Mouse (Mus musculus): ENCODE measurements around the gene Ctnna3. TPM values are rescaled to one million over a fixed set of nuclear protein-coding genes. Genes with fewer than 3 reads are reported as not detected.

Ctnna3 gene
- polyA plus RNA-seq, 1 experiment from 2014 or later, result not detected

GRCm38 (mm10) chr10:64089680-64090460 lies 660.0 kb downstream of the Ctnna3 start, which contains the start of gene Lrrtm3:
TSS of gene Lrrtm3 (minus strand) at chr10:64090277.
- H3K27me3 ChIP-seq, result no peaks in the 10 kb centered on the region
- TF ChIP-seq CTCF (IDR thresholded peaks at IDR 0.05), result peak; percentile 62
- ChIA-PET CTCF (no interaction called here), POLR2A (no interaction called here)
- in situ Hi-C loops (cut with MboI; ENCODE audit: low pct_unique_long_range_greater_than_20kb), result loop anchor here (5.0 to 25.0 kb wide), 2 partner anchors 508 to 1672 kb away; no protein-coding TSS in a partner anchor
- DNase-seq (ENCODE audit: low read depth, low spot score) (peak; percentile 22), ATAC-seq (peak; percentile 97)

- in situ Hi-C loops (cut with MboI; ENCODE audit: low pct_unique_long_range_greater_than_20kb), result loop anchor here (25.0 kb wide), 1 partner anchor 1666 kb away; no protein-coding TSS in a partner anchor
- no peak for DNase-seq (ENCODE audit: low read depth, low spot score)
- ATAC-seq, result no peak
- CTCF ChIA-PET, result no interaction called here
- no peaks in the 10 kb centered on the region for H3K27me3 ChIP-seq
- POLR2A ChIA-PET, result no interaction called here
- peak; percentile 21 for TF ChIP-seq CTCF (IDR thresholded peaks at IDR 0.05)
Observed at GRCm38 (mm10) chr10:64096532-64096931, 666.6 kb downstream of the Ctnna3 start.

- no peak for TF ChIP-seq CTCF (IDR thresholded peaks at IDR 0.05)
- POLR2A ChIA-PET, result no interaction called here
- no peaks in the 10 kb centered on the region for H3K27me3 ChIP-seq
- ATAC-seq (no peak), DNase-seq (ENCODE audit: low read depth, low spot score) (no peak)
- CTCF ChIA-PET, result no interaction called here
- in situ Hi-C loops (cut with MboI; ENCODE audit: low pct_unique_long_range_greater_than_20kb), result no loop called here
Observed at GRCm38 (mm10) chr10:64115246-64115645, 685.3 kb downstream of the Ctnna3 start.

- CTCF ChIA-PET, result no interaction called here
- in situ Hi-C loops (cut with MboI; ENCODE audit: low pct_unique_long_range_greater_than_20kb), result no loop called here
Observed at GRCm38 (mm10) chr10:64118833-64119232, 688.9 kb downstream of the Ctnna3 start.

GRCm38 (mm10) chr10:64130397-64131150 lies 700.7 kb downstream of the Ctnna3 start:
- ChIA-PET POLR2A (no interaction called here), CTCF (no interaction called here)
- no peak for TF ChIP-seq CTCF (IDR thresholded peaks at IDR 0.05)
- no peak for DNase-seq (ENCODE audit: low read depth, low spot score)
- in situ Hi-C loops (cut with MboI; ENCODE audit: low pct_unique_long_range_greater_than_20kb), result no loop called here
- no peak for ATAC-seq
- H3K27me3 ChIP-seq, result no peaks in the 10 kb centered on the region

More at GRCm38 (mm10) chr10:64118833-64119232, 688.9 kb downstream of the Ctnna3 start:
- no peak for TF ChIP-seq CTCF (IDR thresholded peaks at IDR 0.05)
- DNase-seq (ENCODE audit: low read depth, low spot score) (no peak), ATAC-seq (no peak)
- H3K27me3 ChIP-seq, result no peaks in the 10 kb centered on the region
- POLR2A ChIA-PET, result no interaction called here

GRCm38 (mm10) chr10:64133461-64133860 lies 703.6 kb downstream of the Ctnna3 start:
- ChIA-PET POLR2A (no interaction called here), CTCF (interaction anchor here (1.6 kb wide), 1 partner anchor 22 kb away, joined by 3 read pairs; no protein-coding TSS in a partner anchor)
- in situ Hi-C loops (cut with MboI; ENCODE audit: low pct_unique_long_range_greater_than_20kb), result no loop called here
- no peak for TF ChIP-seq CTCF (IDR thresholded peaks at IDR 0.05)
- ATAC-seq, result no peak
- H3K27me3 ChIP-seq, result no peaks in the 10 kb centered on the region
- DNase-seq (ENCODE audit: low read depth, low spot score), result no peak

- in situ Hi-C loops (cut with MboI; ENCODE audit: low pct_unique_long_range_greater_than_20kb), result no loop called here
- ChIA-PET POLR2A (no interaction called here), CTCF (no interaction called here)
- TF ChIP-seq CTCF (IDR thresholded peaks at IDR 0.05), result no peak
- H3K27me3 ChIP-seq, result no peaks in the 10 kb centered on the region
- no peak for DNase-seq (ENCODE audit: low read depth, low spot score)
- ATAC-seq, result no peak
Observed at GRCm38 (mm10) chr10:64135481-64135880, 705.6 kb downstream of the Ctnna3 start.

GRCm38 (mm10) chr10:64146511-64146910 lies 716.6 kb downstream of the Ctnna3 start:
- DNase-seq (ENCODE audit: low read depth, low spot score), result no peak
- no peaks in the 10 kb centered on the region for H3K27me3 ChIP-seq
- no peak for TF ChIP-seq CTCF (IDR thresholded peaks at IDR 0.05)
- ChIA-PET CTCF (no interaction called here), POLR2A (no interaction called here)
- in situ Hi-C loops (cut with MboI; ENCODE audit: low pct_unique_long_range_greater_than_20kb), result no loop called here
- no peak for ATAC-seq

- ChIA-PET CTCF (interaction anchor here (1.2 kb wide), 1 partner anchor 11 kb away, joined by 3 read pairs; no protein-coding TSS in a partner anchor), POLR2A (no interaction called here)
- ATAC-seq (no peak), DNase-seq (ENCODE audit: low read depth, low spot score) (no peak)
- no peak for TF ChIP-seq CTCF (IDR thresholded peaks at IDR 0.05)
- H3K27me3 ChIP-seq, result no peaks in the 10 kb centered on the region
- in situ Hi-C loops (cut with MboI; ENCODE audit: low pct_unique_long_range_greater_than_20kb), result no loop called here
Observed at GRCm38 (mm10) chr10:64181696-64182095, 751.8 kb downstream of the Ctnna3 start.

- in situ Hi-C loops (cut with MboI; ENCODE audit: low pct_unique_long_range_greater_than_20kb), result no loop called here
- no peak for ATAC-seq
- ChIA-PET POLR2A (no interaction called here), CTCF (no interaction called here)
- no peaks in the 10 kb centered on the region for H3K27me3 ChIP-seq
- TF ChIP-seq CTCF (IDR thresholded peaks at IDR 0.05), result no peak
- no peak for DNase-seq (ENCODE audit: low read depth, low spot score)
Observed at GRCm38 (mm10) chr10:64182731-64183130, 752.8 kb downstream of the Ctnna3 start.

- no peak for ATAC-seq
- no peaks in the 10 kb centered on the region for H3K27me3 ChIP-seq
Observed at GRCm38 (mm10) chr10:64188046-64188445, 758.1 kb downstream of the Ctnna3 start.

More at GRCm38 (mm10) chr10:64188046-64188445, 758.1 kb downstream of the Ctnna3 start:
- no peak for TF ChIP-seq CTCF (IDR thresholded peaks at IDR 0.05)
- CTCF ChIA-PET, result no interaction called here
- POLR2A ChIA-PET, result no interaction called here
- no peak for DNase-seq (ENCODE audit: low read depth, low spot score)
- in situ Hi-C loops (cut with MboI; ENCODE audit: low pct_unique_long_range_greater_than_20kb), result no loop called here
